Mouse (Mus musculus): ENCODE measurements around the gene Plpp3.
"Not testable (repeated sequence)": the region's sequence is repeated elsewhere in the genome, so short reads cannot be mapped to it uniquely, and the experiment has no call there.

Plpp3 gene

DNA sequence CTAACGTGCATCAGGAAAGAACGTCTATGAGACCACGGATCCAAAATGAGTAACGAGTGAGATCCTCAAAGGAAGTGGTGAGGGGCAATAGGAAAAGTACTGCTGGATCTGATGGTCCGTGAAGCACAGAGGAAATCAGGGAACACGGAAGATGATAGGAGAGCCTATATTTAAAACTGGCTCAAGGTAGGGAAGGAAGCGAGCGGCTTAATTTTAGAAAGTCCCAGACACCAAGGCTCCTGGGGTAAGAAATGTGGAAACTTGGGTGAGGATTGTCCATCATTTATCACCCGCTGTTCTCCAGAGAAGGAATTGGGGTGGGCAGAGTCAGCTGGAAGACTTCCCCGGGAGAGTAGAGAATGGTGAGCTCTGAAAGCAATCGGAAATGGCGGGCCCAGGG, 105.2 kb downstream of the Plpp3 start:
- DNase-seq = no peak

DNA sequence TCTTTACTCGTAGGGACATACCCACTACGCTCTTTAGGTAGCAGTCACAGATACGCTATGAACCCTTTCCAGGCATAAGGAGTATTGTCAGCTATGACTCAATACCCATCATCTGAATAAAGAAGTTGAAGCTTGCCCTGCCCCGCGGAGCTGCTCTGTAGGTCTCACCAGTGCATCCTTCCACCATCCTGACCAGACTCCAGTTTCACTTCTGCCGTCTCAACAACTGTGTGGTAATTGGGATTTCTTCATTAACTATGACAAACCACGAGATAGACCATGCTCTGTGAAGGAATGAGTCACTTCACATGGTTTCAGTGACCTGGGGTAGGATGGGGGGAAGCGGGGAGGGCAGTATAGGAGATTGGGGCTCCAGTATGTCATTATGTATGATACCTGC, 106.5 kb downstream of the Plpp3 start:
- no peak for DNase-seq

DNA sequence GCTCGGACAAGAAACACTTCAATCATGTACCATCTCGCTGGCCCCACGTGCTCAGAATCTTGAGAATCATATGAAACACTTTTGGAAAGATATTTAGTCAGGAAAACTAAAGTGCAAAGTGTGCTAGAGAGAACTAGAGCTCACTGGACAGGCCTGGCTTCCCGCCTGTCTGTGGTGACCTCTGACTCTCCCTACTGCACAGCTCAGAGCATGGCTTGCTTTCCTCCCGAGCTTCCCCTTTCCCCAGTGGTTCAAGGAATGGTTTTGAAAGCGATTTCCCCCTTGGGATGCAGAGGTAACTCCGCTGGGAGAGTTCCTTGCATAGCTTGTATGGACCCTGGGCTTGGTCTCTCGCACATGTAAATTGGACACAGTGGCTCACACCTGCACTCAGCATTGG, 107.9 kb downstream of the Plpp3 start:
- DNase-seq = no peak

DNA sequence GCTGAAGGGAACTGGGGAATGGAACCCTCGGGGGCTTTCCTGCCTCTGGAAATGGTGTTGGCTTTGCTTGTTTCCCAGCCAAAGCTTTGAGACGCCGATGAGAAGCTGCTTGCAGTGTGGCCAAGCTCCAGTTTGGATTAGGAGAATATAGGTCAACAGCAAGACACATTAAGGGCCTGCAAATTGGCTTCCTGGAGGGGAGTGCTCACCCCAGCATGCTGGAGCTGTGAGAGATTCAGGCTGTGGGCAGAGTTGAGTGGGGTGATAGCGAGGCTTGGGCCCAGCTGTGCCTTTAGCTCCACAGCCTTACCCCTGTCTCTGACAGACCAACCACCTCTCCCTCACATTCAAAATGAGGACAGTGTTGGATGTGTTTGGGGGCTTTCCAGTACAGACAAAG, 108.5 kb downstream of the Plpp3 start:
- no peak for DNase-seq

DNA sequence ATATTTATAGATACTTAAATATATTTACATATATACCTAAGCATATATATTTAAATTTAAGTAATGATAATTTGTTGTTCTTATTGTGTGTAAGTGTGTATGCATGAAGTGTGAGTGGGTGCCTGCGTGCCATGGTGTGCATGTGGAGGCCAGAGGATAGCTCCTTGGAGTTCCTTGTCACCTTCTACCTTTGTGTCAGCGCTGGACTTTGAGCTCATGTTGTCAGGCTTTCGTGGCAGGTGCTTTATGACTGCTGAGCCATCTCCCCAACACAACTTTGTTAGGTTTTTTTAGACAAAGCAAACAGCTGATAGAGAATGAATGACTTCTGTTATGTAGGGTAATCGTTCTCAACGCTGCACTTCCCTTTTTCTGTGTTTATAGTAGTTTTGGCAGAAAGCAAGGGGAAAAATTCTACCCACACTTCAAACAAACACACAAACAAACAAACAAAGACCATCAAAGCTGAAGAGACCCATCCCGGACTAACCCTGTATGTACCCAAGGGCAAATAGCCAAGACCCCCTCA, 111.1 kb downstream of the Plpp3 start:
- no peak for DNase-seq

DNA sequence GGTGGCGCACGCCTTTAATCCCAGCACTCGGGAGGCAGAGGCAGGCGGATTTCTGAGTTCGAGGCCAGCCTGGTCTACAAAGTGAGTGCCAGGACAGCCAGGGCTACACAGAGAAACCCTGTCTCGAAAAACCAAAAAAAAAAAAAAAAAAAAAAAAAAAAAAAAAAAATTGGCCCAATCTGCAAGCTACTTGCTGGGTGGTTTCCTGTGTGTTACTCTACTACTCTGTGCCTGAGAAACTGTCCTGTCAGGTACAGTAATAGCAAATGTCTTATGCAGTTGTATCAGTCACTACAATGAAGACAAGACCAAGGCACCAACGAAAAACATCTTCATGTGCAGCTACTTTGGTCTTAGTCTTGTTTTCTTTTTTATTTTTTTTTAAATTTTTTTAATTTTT, 112.3 kb downstream of the Plpp3 start:
- not testable (repeated sequence) for DNase-seq

DNA sequence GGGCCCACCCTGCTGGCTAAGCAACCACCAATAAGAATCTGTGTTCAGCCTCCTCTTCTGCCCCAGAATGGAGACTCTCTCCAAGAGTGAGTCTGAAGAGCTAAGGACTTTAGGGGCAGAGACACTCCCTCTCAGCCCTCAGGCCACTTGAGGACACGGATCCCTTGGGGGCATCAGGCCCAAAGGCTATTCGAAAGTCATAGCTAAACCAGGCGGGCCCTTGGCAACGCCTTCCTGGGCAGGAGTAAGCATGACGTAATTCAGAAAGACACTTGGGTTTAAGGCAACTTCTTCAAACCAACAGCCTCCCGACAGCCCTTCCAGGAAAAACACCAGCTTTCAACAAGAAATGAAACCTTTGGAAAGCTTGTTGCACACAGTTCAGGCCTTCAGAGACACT, 114.0 kb downstream of the Plpp3 start:
- DNase-seq = no peak

DNA sequence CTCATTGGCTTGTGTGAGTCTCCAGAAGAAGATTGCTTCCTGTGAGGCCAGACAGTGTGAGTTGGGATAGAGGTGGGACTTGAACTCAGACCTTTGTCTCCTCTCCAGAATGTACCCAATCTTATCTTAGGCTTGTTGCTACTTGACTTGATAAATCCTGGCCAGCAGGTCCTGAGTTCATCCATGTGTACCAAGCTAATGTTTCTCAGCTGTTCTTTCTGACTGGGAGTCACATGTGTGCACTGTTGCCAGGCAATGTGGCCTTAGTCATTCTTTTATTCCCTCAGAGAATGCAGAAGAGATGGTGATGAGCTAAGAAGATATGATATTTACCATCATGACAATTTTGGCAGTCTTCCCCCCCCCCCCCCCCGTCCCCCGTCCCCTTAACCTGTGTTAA, 115.9 kb downstream of the Plpp3 start:
- DNase-seq = no peak

DNA sequence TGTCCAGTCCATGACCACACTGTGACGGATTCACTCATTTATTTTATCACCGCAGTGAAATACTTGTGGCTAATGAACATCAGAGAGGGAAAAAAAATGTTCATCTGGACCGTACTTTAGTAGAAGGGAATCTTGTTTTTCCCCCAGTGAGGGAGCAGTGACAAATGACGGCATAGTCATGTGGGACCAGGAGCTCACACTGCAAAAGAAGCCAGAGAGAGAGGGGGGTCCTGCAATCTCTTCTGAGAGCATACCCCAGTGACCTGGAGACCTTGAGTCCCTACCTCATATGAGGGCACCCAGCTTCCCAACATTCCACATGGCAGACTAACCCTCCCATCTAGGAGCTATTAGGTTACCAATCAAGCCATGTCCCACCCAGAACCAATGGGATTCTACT, 116.3 kb downstream of the Plpp3 start:
- no peak for DNase-seq

DNA sequence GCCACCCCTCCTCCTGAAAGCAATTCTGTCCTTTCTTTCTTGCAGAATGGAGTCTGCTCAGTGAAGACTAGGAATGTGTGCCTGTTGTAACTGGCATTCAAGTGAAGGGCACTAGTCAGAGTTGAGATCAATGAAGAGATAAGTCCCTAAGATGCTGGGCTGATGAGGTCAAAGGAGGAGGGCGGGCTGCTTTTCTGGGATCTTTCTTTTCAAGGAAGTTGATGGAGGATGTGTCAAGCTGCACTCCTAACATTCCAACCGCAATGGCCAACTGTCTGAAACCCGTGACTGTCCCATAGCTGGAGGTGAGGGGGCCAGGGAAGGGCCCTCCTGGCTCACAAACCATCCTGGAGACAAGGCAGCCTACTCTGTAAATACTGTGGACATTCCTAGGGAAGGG, 118.5 kb downstream of the Plpp3 start:
- DNase-seq = no peak

DNA sequence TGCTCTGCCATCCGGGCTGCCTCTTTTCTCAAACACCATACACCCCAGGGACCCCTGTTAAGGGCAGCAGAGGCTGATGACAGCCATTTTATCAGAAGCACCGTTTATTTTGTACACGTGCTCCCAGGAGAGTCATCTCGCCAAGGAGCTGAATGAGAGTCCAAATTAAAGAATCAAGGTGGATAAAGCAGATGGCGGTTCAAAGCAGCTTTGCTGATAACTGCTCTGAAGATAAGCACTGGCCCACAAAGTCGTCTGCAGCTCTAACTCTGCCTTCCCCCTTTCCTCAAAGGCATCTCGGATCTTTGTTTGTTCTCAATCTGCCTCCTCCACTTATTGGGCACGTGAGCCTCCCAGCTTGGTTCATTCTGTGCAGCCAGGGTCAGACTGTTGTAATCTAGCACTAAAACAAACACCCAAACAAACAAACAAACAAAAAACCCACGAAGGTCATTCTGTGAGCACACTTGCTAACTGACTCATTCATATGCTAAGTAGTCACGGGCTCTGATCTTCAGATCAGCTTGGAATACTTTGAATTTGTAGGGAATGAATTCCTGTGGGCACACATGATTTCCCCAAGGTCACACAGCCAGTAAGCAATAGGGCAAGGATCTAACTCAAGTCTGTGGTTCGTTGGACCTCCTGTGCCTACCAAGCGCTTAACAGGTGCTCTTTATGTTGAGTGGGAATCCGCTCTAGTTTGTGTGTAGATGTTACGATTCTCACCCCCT, 119.1 kb downstream of the Plpp3 start:
- no peak for DNase-seq

DNA sequence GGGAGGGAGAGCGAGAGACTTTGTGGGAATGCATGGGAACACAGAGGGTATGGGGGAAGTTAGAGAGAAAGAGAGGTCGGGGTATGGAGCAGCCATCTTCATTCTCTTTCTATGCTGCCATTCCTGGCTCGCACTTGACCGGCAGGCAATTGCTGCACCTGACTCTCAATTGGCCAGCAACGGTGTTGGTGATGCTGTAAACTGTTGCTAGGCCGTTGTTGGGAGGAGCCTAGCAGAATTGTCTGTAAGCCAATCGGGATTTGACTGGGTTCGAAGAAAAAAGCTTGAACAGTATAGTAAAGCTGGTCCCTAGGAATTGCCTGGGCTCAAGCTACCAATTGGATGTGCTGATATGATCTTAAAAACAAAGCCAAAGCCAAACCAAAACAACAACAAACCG, 121.0 kb downstream of the Plpp3 start:
- DNase-seq = no peak

DNA sequence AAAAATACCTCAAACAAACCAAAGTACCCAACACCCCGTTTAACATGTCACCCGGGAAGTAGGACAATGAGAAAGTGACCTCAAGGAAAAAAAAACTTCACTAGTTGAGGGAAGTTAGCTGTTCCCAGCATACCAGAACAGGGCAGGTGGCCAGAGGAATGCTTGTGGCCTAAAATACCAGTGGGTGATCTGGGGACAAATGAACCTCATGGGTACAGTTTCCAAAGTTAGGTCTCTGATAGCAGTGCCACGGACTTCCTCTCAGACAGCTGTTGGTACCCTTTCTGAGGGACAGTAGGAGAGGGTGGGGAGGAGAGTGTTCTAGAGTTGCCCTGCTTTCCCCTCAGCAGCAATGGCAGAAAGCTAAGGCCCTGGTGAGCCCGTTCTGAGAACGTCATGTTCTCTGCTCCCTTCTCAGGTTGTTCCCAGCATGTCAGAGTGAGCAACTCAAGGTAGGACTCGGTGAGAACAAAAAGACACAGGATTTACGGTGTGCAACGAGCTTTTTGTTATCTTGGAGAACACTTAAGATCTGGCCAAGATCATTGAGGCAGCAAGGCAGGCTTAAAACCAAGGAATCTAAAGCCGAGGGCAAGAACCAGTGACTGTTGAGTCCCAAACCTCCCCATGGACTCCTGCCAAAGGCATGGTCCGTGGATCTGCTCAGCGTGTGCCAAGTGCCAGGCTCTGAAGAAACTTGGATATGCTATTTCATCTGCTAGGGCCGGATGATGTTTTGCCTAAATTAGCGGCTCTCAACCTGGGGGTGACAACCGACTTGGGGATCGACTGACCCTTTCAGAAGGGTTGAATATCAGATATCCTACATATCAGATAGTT, 121.6 kb downstream of the Plpp3 start:
- no peak for DNase-seq

DNA sequence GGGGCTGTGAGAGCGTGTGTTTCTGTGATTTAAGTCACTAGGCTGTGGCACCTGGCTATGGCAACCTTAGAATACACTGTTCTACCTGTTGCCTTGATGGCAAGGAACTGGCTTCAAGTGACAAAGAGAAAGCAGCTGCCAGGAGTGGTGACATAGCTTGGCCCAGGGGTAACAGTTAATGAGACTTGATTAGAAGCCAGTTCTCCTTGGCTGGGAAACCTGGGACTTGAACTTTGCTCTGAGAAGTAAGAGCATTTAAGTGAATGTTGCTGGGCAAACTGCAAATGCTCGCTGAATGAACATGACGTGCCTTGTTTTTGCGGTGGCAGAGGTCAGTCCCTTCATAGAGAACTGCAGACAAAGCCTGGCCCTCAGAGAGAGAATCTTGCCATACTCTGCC, 122.7 kb downstream of the Plpp3 start:
- DNase-seq = no peak

DNA sequence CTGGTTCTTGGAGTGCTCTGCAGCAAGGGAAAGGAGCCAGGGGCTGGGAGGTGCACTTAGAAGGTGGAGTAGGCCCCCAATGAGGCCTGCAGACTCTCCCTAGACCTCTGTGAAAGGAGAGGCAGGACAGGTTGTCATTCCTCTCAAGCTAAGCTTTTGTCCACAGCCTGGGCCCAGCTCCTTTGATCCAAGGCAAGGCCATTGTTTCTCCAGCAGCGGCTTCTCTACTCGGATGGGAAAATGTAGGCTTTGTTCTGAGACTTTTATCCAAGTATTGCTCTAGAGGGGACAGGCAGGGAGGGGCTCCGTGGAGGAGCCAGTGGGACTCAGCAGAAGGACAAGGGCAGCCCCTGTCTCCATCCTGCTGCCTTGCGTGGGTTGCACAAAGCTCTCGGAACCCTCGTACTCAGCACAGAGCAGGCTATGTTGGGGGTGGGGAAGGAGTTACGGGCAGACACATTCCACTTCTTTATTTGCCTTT, 124.6 kb downstream of the Plpp3 start:
- DNase-seq = no peak
